Mouse (Mus musculus): ENCODE measurements around the gene Zdhhc11.

DNA sequence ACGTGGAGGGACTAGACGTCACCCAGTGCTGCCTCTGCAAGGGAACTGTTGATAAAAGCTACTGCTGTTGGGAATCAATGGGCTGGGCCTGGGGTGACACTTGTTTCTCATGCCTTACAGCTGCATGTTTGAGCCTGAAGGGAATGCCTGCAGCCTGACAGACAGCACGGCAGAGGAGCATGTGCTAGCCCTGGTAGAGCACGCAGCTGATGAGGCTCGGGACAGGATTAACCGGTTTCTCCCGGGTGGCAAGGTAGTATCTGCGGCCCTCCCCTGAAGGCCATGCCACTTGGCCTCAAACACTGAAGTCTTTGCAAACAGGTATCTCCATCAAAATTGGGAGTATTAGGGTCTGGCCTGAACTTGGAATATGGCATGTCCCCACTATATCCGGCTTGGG is 19.0 kb upstream of the Zdhhc11 start:
- TF ChIP-seq CTCF (IDR thresholded peaks at IDR 0.05) (no peak), POLR2A (IDR thresholded peaks at IDR 0.05; ENCODE audit: insufficient read depth, low read depth, low read length) (no peak), EP300 (IDR thresholded peaks at IDR 0.05; ENCODE audit: insufficient read depth, low read depth, low read length) (no peak)
